Mouse (Mus musculus): ENCODE data around the gene Zfp384.

Gene Zfp384

GRCm38 (mm10) chr6:125081797-125082560 lies 73.0 kb downstream of the Zfp384 start:
- DNase-seq (ENCODE audit: low read depth, low spot score) = peak; percentile 97

GRCm38 (mm10) chr6:125082801-125083386 lies 73.9 kb downstream of the Zfp384 start:
- no peak for DNase-seq (ENCODE audit: low read depth, low spot score)

GRCm38 (mm10) chr6:125084424-125084823 lies 75.5 kb downstream of the Zfp384 start:
- DNase-seq (ENCODE audit: low read depth, low spot score) = peak; percentile 83

All from forelimb bud, embryonic 11.5 days (tissue).